Mouse (Mus musculus): ENCODE results near the gene Il17rd. TPM values are rescaled to one million over a fixed set of nuclear protein-coding genes. Genes with fewer than 3 reads are reported as not detected.

The Il17rd gene
- total and polyA plus RNA-seq, 3 experiments: 0.04 TPM; not detected in 2

DNA sequence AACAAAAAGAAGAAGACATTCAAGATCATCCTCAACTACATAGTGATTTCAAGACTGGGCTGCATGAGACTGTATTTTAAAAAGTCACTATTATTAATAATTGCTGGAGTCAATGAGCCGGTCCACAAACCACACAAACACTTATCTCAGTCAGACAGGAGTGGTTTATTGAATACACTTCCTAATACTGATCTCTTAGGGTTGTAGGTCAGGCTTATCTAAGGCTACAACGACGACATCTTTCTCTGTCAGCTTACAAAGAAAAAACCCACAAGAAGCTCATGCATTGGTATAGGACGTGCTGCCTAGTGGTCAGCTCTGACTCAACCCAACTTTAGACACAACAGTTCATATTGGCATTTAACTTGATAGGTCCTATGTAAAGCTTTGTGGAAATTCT, 14.1 kb upstream of the Il17rd start:
- TF ChIP-seq SIN3A (IDR thresholded peaks at IDR 0.05; ENCODE audit: low read length) (peak; percentile 35; the same call in 1 of the 2 replicates), MYC (IDR thresholded peaks at IDR 0.05; ENCODE audit: low read depth, low read length) (0 out of 2 replicates have a peak, but pooled peaks have one; percentile 17), MXI1 (IDR thresholded peaks at IDR 0.05; ENCODE audit: low read depth, low read length) (no peak), UBTF (IDR thresholded peaks at IDR 0.05; ENCODE audit: borderline replicate concordance, insufficient read depth, low read depth, low read length) (no peak), MAZ (IDR thresholded peaks at IDR 0.05; ENCODE audit: low read depth, low read length) (no peak), ELF1 (IDR thresholded peaks at IDR 0.05; ENCODE audit: low read depth, low read length) (no peak), EP300 (IDR thresholded peaks at IDR 0.05; ENCODE audit: low read depth in 1 of 2, low read length in 2 of 2) (peak; percentile 93 to 96), POLR2AphosphoS2 (IDR thresholded peaks at IDR 0.05; ENCODE audit: low read length) (no peak), ZNF384 (IDR thresholded peaks at IDR 0.05; ENCODE audit: low read depth, low read length) (0 out of 2 replicates have a peak, but pooled peaks have one; percentile 39), BHLHE40 (IDR thresholded peaks at IDR 0.05; ENCODE audit: borderline replicate concordance, low read depth, low read length) (0 out of 2 replicates have a peak, but pooled peaks have one; percentile 14), TCF12 (IDR thresholded peaks at IDR 0.05; ENCODE audit: low read depth, low read length) (peak; percentile 96), NELFE (IDR thresholded peaks at IDR 0.05; ENCODE audit: low read depth, low read length) (no peak), USF2 (IDR thresholded peaks at IDR 0.05; ENCODE audit: borderline replicate concordance in 1 of 2, insufficient read depth in 1 of 2, low read depth in 1 of 2, low read length in 2 of 2) (no peak), RAD21 (IDR thresholded peaks at IDR 0.05; ENCODE audit: low read depth, low read length) (no peak), GABPA (IDR thresholded peaks at IDR 0.05; ENCODE audit: low read depth, low read length) (no peak), CTCF (IDR thresholded peaks at IDR 0.05 in 2 of 3, conservative IDR thresholded peaks at IDR 0.05 in 1 of 3; ENCODE audit: control insufficient read depth in 1 of 3, insufficient read depth in 1 of 3, low read depth in 2 of 3, low read length in 3 of 3, poor library complexity in 1 of 3, severe bottlenecking in 1 of 3) (no peak), RCOR1 (IDR thresholded peaks at IDR 0.05; ENCODE audit: low read depth, low read length) (peak; percentile 97), GATA1 (IDR thresholded peaks at IDR 0.05; ENCODE audit: low read depth, low read length) (peak; percentile 97), ZKSCAN1 (IDR thresholded peaks at IDR 0.05; ENCODE audit: low read depth, low read length) (no peak), ETS1 (IDR thresholded peaks at IDR 0.05; ENCODE audit: low read depth, low read length) (peak; percentile 77), TBP (IDR thresholded peaks at IDR 0.05; ENCODE audit: low read depth, low read length) (0 out of 2 replicates have a peak, but pooled peaks have one; percentile 18), MYB (IDR thresholded peaks at IDR 0.05; ENCODE audit: low read depth, low read length) (no peak), JUND (IDR thresholded peaks at IDR 0.05; ENCODE audit: low read depth, low read length) (no peak), CHD1 (IDR thresholded peaks at IDR 0.05; ENCODE audit: low read depth, low read length) (no peak), TAL1 (IDR thresholded peaks at IDR 0.05; ENCODE audit: low read length) (peak; percentile 93), ZMIZ1 (IDR thresholded peaks at IDR 0.05; ENCODE audit: low read depth, low read length) (no peak)
- peaks cover 0 to 10% of the 10 kb centered on the region in 2 experiments; a peak in 2 of 4 replicates for H3K4me1 ChIP-seq (ENCODE audit: control insufficient read depth in 1 of 2, insufficient read depth in 2 of 2, low read length in 2 of 2)
- no peak overlapping the region for H3K9ac ChIP-seq (ENCODE audit: control insufficient read depth, low read depth, low read length, poor library complexity, severe bottlenecking)
- H3K4me3 ChIP-seq (ENCODE audit: control insufficient read depth in 1 of 2, insufficient read depth in 1 of 2, low read depth in 2 of 2, low read length in 2 of 2): no peak overlapping the region
- DNase-seq (ENCODE audit: low read depth, low spot score): peak; percentile 87
- H3K36me3 ChIP-seq (ENCODE audit: control insufficient read depth in 1 of 2, insufficient read depth in 2 of 2, low read length in 2 of 2): peaks cover 0 to 2% of the 10 kb centered on the region in 2 experiments; a peak in 1 of 4 replicates
- no peak overlapping the region for H3K27ac ChIP-seq (ENCODE audit: control insufficient read depth, low read depth, low read length)
- no peaks in the 10 kb centered on the region for H3K9me3 ChIP-seq (replicated peaks; ENCODE audit: insufficient read depth, low read length)
- no peaks in the 10 kb centered on the region for H3K79me2 ChIP-seq (ENCODE audit: control insufficient read depth, insufficient read depth, low read length, poor library complexity)
- H3K27me3 ChIP-seq (ENCODE audit: control insufficient read depth in 1 of 2, insufficient read depth in 2 of 2, low read length in 2 of 2): peaks cover 0 to 2% of the 10 kb centered on the region in 2 experiments; a peak in 1 of 4 replicates
